Mouse (Mus musculus): ENCODE measurements around the gene Fzd5. TPM values are rescaled to one million over a fixed set of nuclear protein-coding genes. Genes with fewer than 3 reads are reported as not detected.

The Fzd5 gene
- polyA plus RNA-seq, 1 experiment from 2014 or later = 0.26 TPM

GRCm38 (mm10) chr1:64753109-64753508 is 15.6 kb upstream of the Fzd5 start:
- no peaks in the 10 kb centered on the region for H3K4me1 ChIP-seq
- no peak overlapping the region for H3K4me2 ChIP-seq
- H3K4me3 ChIP-seq (replicated peaks) = no peak overlapping the region
- no peak overlapping the region for H3K27ac ChIP-seq (replicated peaks)
- ATAC-seq (ENCODE audit: low FRiP score) = no peak
- no peaks in the 10 kb centered on the region for H3K27me3 ChIP-seq (replicated peaks)
- 90% methylated on average over 8 of the region's 8 CpGs for WGBS
- no peak overlapping the region for H3K9ac ChIP-seq (replicated peaks)
- H3K9me3 ChIP-seq (replicated peaks) = no peaks in the 10 kb centered on the region
- H3K36me3 ChIP-seq = no peaks in the 10 kb centered on the region

- H3K36me3 ChIP-seq = no peaks in the 10 kb centered on the region
- H3K4me2 ChIP-seq = no peak overlapping the region
- H3K4me3 ChIP-seq (replicated peaks) = no peak overlapping the region
- H3K27ac ChIP-seq (replicated peaks) = no peak overlapping the region
- ATAC-seq (ENCODE audit: low FRiP score) = no peak
- no peak overlapping the region for H3K9ac ChIP-seq (replicated peaks)
- no peaks in the 10 kb centered on the region for H3K4me1 ChIP-seq
- no peaks in the 10 kb centered on the region for H3K27me3 ChIP-seq (replicated peaks)
- H3K9me3 ChIP-seq (replicated peaks) = no peaks in the 10 kb centered on the region
These were observed 7.1 kb upstream of the Fzd5 start for GRCm38 (mm10) chr1:64744616-64745015.

- no peak for ATAC-seq (ENCODE audit: low FRiP score)
- Histone ChIP-seq H3K4me3 (replicated peaks) (no peak overlapping the region), H3K4me2 (no peak overlapping the region), H3K27ac (replicated peaks) (no peak overlapping the region), H3K27me3 (replicated peaks) (peaks cover 16% of the 10 kb centered on the region), H3K4me1 (peaks cover 11% of the 10 kb centered on the region), H3K9ac (replicated peaks) (no peak overlapping the region), H3K9me3 (replicated peaks) (no peaks in the 10 kb centered on the region), H3K36me3 (no peaks in the 10 kb centered on the region)
- WGBS = 86% methylated on average over 18 of the region's 18 CpGs
These were observed 5.3 kb upstream of the Fzd5 start for GRCm38 (mm10) chr1:64742741-64743408.

GRCm38 (mm10) chr1:64738661-64739082 is 1.1 kb upstream of the Fzd5 start:
- WGBS = under 1% methylated on average over 14 of the region's 14 CpGs
- no peak for ATAC-seq (ENCODE audit: low FRiP score)
- Histone ChIP-seq H3K9me3 (replicated peaks) (no peaks in the 10 kb centered on the region), H3K27me3 (replicated peaks) (peaks cover 51% of the 10 kb centered on the region), H3K4me3 (replicated peaks) (peak overlapping the region; percentile 62), H3K4me1 (peaks cover 40% of the 10 kb centered on the region), H3K36me3 (no peaks in the 10 kb centered on the region), H3K4me2 (peak overlapping the region; percentile 83), H3K9ac (replicated peaks) (no peak overlapping the region), H3K27ac (replicated peaks) (no peak overlapping the region)

GRCm38 (mm10) chr1:64738180-64738555 is 617 bp upstream of the Fzd5 start:
- peaks cover 55% of the 10 kb centered on the region for H3K27me3 ChIP-seq (replicated peaks)
- peaks cover 40% of the 10 kb centered on the region for H3K4me1 ChIP-seq
- H3K9ac ChIP-seq (replicated peaks) = no peak overlapping the region
- H3K4me2 ChIP-seq = peak overlapping the region; percentile 83
- H3K9me3 ChIP-seq (replicated peaks) = no peaks in the 10 kb centered on the region
- H3K27ac ChIP-seq (replicated peaks) = no peak overlapping the region
- no peaks in the 10 kb centered on the region for H3K36me3 ChIP-seq
- H3K4me3 ChIP-seq (replicated peaks) = peak overlapping the region; percentile 62
- under 1% methylated on average over 11 of the region's 11 CpGs for WGBS
- no peak for ATAC-seq (ENCODE audit: low FRiP score)

- Histone ChIP-seq H3K4me2 (peak overlapping the region; percentile 83), H3K9ac (replicated peaks) (peak overlapping the region; percentile 41), H3K27ac (replicated peaks) (no peak overlapping the region), H3K4me1 (peaks cover 40% of the 10 kb centered on the region), H3K27me3 (replicated peaks) (peaks cover 67% of the 10 kb centered on the region), H3K4me3 (replicated peaks) (peak overlapping the region; percentile 62), H3K9me3 (replicated peaks) (no peaks in the 10 kb centered on the region), H3K36me3 (no peaks in the 10 kb centered on the region)
- WGBS = under 1% methylated on average over 54 of the region's 56 CpGs
- peak; percentile 15; the same call in 1 of the 2 replicates for ATAC-seq (ENCODE audit: low FRiP score)
These were observed 660 bp downstream of the Fzd5 start for GRCm38 (mm10) chr1:64736681-64737501.

GRCm38 (mm10) chr1:64735781-64736680 is 1.5 kb downstream of the Fzd5 start:
- Histone ChIP-seq H3K27ac (replicated peaks) (no peak overlapping the region), H3K4me3 (replicated peaks) (peak overlapping the region; percentile 62), H3K9ac (replicated peaks) (peak overlapping the region; percentile 41), H3K4me2 (peak overlapping the region; percentile 83), H3K4me1 (peaks cover 40% of the 10 kb centered on the region), H3K36me3 (no peaks in the 10 kb centered on the region), H3K27me3 (replicated peaks) (peaks cover 71% of the 10 kb centered on the region), H3K9me3 (replicated peaks) (no peaks in the 10 kb centered on the region)
- peak; percentile 29; the same call in 1 of the 2 replicates for ATAC-seq (ENCODE audit: low FRiP score)
- WGBS = 9% methylated on average over 75 of the region's 75 CpGs

GRCm38 (mm10) chr1:64734771-64735750 is 2.5 kb downstream of the Fzd5 start:
- Histone ChIP-seq H3K9ac (replicated peaks) (no peak overlapping the region), H3K27me3 (replicated peaks) (peaks cover 71% of the 10 kb centered on the region)
- WGBS = 42% methylated on average over 58 of the region's 58 CpGs

GRCm38 (mm10) chr1:64733453-64734245 is 3.9 kb downstream of the Fzd5 start:
- H3K27me3 ChIP-seq (replicated peaks) = peaks cover 64% of the 10 kb centered on the region

More at GRCm38 (mm10) chr1:64734771-64735750, 2.5 kb downstream of the Fzd5 start:
- H3K9me3 ChIP-seq (replicated peaks) = no peaks in the 10 kb centered on the region
- peaks cover 40% of the 10 kb centered on the region for H3K4me1 ChIP-seq
- no peaks in the 10 kb centered on the region for H3K36me3 ChIP-seq
- peak overlapping the region; percentile 29 for H3K4me3 ChIP-seq (replicated peaks)
- H3K27ac ChIP-seq (replicated peaks) = no peak overlapping the region
- ATAC-seq (ENCODE audit: low FRiP score) = no peak
- peak overlapping the region; percentile 83 for H3K4me2 ChIP-seq

GRCm38 (mm10) chr1:64732637-64733200 is 4.8 kb downstream of the Fzd5 start:
- no peak overlapping the region for H3K27ac ChIP-seq (replicated peaks)
- no peak overlapping the region for H3K4me3 ChIP-seq (replicated peaks)
- H3K4me1 ChIP-seq = peaks cover 27% of the 10 kb centered on the region
- no peak overlapping the region for H3K4me2 ChIP-seq
- no peak overlapping the region for H3K9ac ChIP-seq (replicated peaks)
- 53% methylated on average over 7 of the region's 7 CpGs for WGBS
- no peaks in the 10 kb centered on the region for H3K36me3 ChIP-seq
- ATAC-seq (ENCODE audit: low FRiP score) = no peak
- peaks cover 56% of the 10 kb centered on the region for H3K27me3 ChIP-seq (replicated peaks)
- H3K9me3 ChIP-seq (replicated peaks) = no peaks in the 10 kb centered on the region

More at GRCm38 (mm10) chr1:64733453-64734245, 3.9 kb downstream of the Fzd5 start:
- Histone ChIP-seq H3K4me2 (peak overlapping the region; percentile 13; the same call in 1 of the 2 replicates), H3K9ac (replicated peaks) (no peak overlapping the region), H3K4me3 (replicated peaks) (no peak overlapping the region), H3K4me1 (peaks cover 36% of the 10 kb centered on the region), H3K36me3 (no peaks in the 10 kb centered on the region), H3K9me3 (replicated peaks) (no peaks in the 10 kb centered on the region), H3K27ac (replicated peaks) (no peak overlapping the region)
- 23% methylated on average over 11 of the region's 11 CpGs for WGBS
- no peak for ATAC-seq (ENCODE audit: low FRiP score)
